31 mouse cellular contexts compared by ENCODE assay signal in genomic region chr13:21492847-21493246, GRCm38 (mm10). TPM values are rescaled to one million over a fixed set of nuclear protein-coding genes. Genes with fewer than 3 reads are reported as not detected.
DNase-seq lines count a peak whose midpoint lies in the region; ATAC-seq and TF ChIP-seq lines count a peak whose summit lies in the region.
"Had no signal": no experiment of that assay in that cellular context is flagged by ENCODE, and none has a peak within 500 bp of the region (broad histone marks: within the 10 kb centered on the region; RNA-seq: fewer than 3 reads in every experiment).

No protein-coding gene starts in this region.

- ATAC-seq in forebrain, embryonic 13.5 days = no peak
- ATAC-seq in forebrain, embryonic 16.5 days = no peak
- ATAC-seq: activated CD4-positive, CD25-positive, alpha-beta regulatory T cell, adult 4 months; hindbrain, postnatal 0 days; intestine, embryonic 16.5 days; midbrain, embryonic 16.5 days had no signal

- H3K9ac ChIP-seq in forebrain, embryonic 13.5 days = no peak overlapping the region
- no peak overlapping the region for H3K9ac ChIP-seq in forebrain, embryonic 16.5 days (replicated peaks; ENCODE audit: low read depth, low read length)
- H3K9ac ChIP-seq: heart, embryonic 13.5 days; liver, embryonic 15.5 days; lung, embryonic 15.5 days; neural tube, embryonic 15.5 days had no signal

- H3ac ChIP-seq in myocyte (ENCODE audit: control insufficient read depth, insufficient read length) = no peak overlapping the region

- TF ChIP-seq POLR2A in myocyte (IDR thresholded peaks at IDR 0.05; ENCODE audit: insufficient read length, low read depth) = no peak

- DNase-seq in 416B (ENCODE audit: low read depth) (peak; percentile 7), NIH3T3 (ENCODE audit: low read depth) (peak; percentile 37)
- peak; percentile 95 for DNase-seq in fat pad, adult 2 months (ENCODE audit: extremely low read depth, low read depth, low spot score)
- DNase-seq in thymus, postnatal 0 days (ENCODE audit: low spot score) = no peak
- DNase-seq: cerebellum, adult 8-10 months; heart, adult 18-20 months; heart, postnatal 14 days; kidney, adult 9 months; kidney, postnatal 14 days; liver; lung, postnatal 4 days; right cerebral cortex, postnatal 14 days; thymus, postnatal 14 days had no signal

- H3K9me3 ChIP-seq in forebrain, embryonic 13.5 days (replicated peaks) = no peaks in the 10 kb centered on the region
- H3K9me3 ChIP-seq in forebrain, embryonic 16.5 days (ENCODE audit: control insufficient read depth, low read length) = no peaks in the 10 kb centered on the region
- H3K9me3 ChIP-seq: embryonic facial prominence, embryonic 10.5 days; heart, embryonic 13.5 days; limb, embryonic 10.5 days; liver, embryonic 15.5 days; lung, embryonic 15.5 days; midbrain, embryonic 10.5 days; neural tube, embryonic 15.5 days had no signal

- H3K4me2 ChIP-seq in myocyte (ENCODE audit: low read depth) = no peak overlapping the region
- H3K4me2 ChIP-seq in forebrain, embryonic 13.5 days = no peak overlapping the region
- no peak overlapping the region for H3K4me2 ChIP-seq in forebrain, embryonic 16.5 days (ENCODE audit: low read length)
- H3K4me2 ChIP-seq: heart, embryonic 13.5 days; liver, embryonic 15.5 days; lung, embryonic 15.5 days; neural tube, embryonic 15.5 days had no signal

- 92% methylated on average over 5 of the region's 5 CpGs for WGBS in forebrain, embryonic 13.5 days
- 94% methylated on average over 5 of the region's 5 CpGs for WGBS in forebrain, embryonic 16.5 days

- H3K27ac ChIP-seq in forebrain, embryonic 13.5 days = no peak overlapping the region
- no peak overlapping the region for H3K27ac ChIP-seq in forebrain, embryonic 16.5 days (ENCODE audit: low read length)
- H3K27ac ChIP-seq: embryonic facial prominence, embryonic 10.5 days; heart, embryonic 13.5 days; hindbrain, postnatal 0 days; limb, embryonic 10.5 days; liver, embryonic 15.5 days; lung, embryonic 15.5 days; midbrain, embryonic 10.5 days; neural tube, embryonic 15.5 days had no signal

- no peaks in the 10 kb centered on the region for H3K36me3 ChIP-seq in myocyte (ENCODE audit: control insufficient read depth, insufficient read depth)
- H3K36me3 ChIP-seq in forebrain, embryonic 13.5 days (ENCODE audit: poor library complexity, severe bottlenecking) = no peaks in the 10 kb centered on the region
- no peaks in the 10 kb centered on the region for H3K36me3 ChIP-seq in forebrain, embryonic 16.5 days (ENCODE audit: control insufficient read depth, insufficient read depth)
- H3K36me3 ChIP-seq: embryonic facial prominence, embryonic 10.5 days; heart, embryonic 13.5 days; limb, embryonic 10.5 days; liver, embryonic 15.5 days; lung, embryonic 15.5 days; midbrain, embryonic 10.5 days had no signal

- no peaks in the 10 kb centered on the region for H3K27me3 ChIP-seq in myocyte (ENCODE audit: control insufficient read depth, insufficient read depth, insufficient read length)
- H3K27me3 ChIP-seq in forebrain, embryonic 13.5 days = no peaks in the 10 kb centered on the region
- H3K27me3 ChIP-seq in forebrain, embryonic 16.5 days (replicated peaks; ENCODE audit: control insufficient read depth, insufficient read depth, low read length) = no peaks in the 10 kb centered on the region
- H3K27me3 ChIP-seq: heart, embryonic 13.5 days; liver, embryonic 15.5 days; lung, embryonic 15.5 days; neural tube, embryonic 15.5 days had no signal

- no peaks in the 10 kb centered on the region for H3K79me2 ChIP-seq in myocyte (ENCODE audit: control insufficient read depth, insufficient read depth)

- no peak overlapping the region for H3K4me3 ChIP-seq in myocyte
- H3K4me3 ChIP-seq in forebrain, embryonic 13.5 days = no peak overlapping the region
- no peak overlapping the region for H3K4me3 ChIP-seq in forebrain, embryonic 16.5 days (replicated peaks; ENCODE audit: low read length)
- H3K4me3 ChIP-seq: embryonic facial prominence, embryonic 10.5 days; heart, embryonic 13.5 days; limb, embryonic 10.5 days; liver, embryonic 15.5 days; lung, embryonic 15.5 days; midbrain, embryonic 10.5 days; neural tube, embryonic 15.5 days had no signal

- H3K4me1 ChIP-seq in forebrain, embryonic 13.5 days = no peaks in the 10 kb centered on the region
- no peaks in the 10 kb centered on the region for H3K4me1 ChIP-seq in forebrain, embryonic 16.5 days (replicated peaks; ENCODE audit: control insufficient read depth, insufficient read depth, low read length)
- H3K4me1 ChIP-seq: embryonic facial prominence, embryonic 10.5 days; heart, embryonic 13.5 days; limb, embryonic 10.5 days; liver, embryonic 15.5 days; lung, embryonic 15.5 days; midbrain, embryonic 10.5 days; neural tube, embryonic 15.5 days had no signal

TF ChIP-seq in myocyte, 11 proteins besides CTCF, POLR2A, EP300 and RAD21:
- TF ChIP-seq CEBPB (IDR thresholded peaks at IDR 0.05; ENCODE audit: insufficient read depth, poor library complexity, severe bottlenecking) (0 out of 2 replicates have a peak, but pooled peaks have one; percentile 9), SRF (IDR thresholded peaks at IDR 0.05; ENCODE audit: control insufficient read depth, insufficient read length, low read depth) (no peak), MAX (IDR thresholded peaks at IDR 0.05; ENCODE audit: low read depth) (no peak), POLR2AphosphoS2 (IDR thresholded peaks at IDR 0.05; ENCODE audit: insufficient read length, low read depth) (no peak), TCF12 (IDR thresholded peaks at IDR 0.05; ENCODE audit: insufficient read depth, poor library complexity, severe bottlenecking) (no peak)

RNA-seq across cellular contexts. Expression of gene AK157302, which starts 2.2 kb away (rescaled TPM):
- polyA plus RNA-seq in myocyte (2012; fragmentation: generic; extraction: Trizol) = 0.71 TPM
- polyA plus RNA-seq in forebrain, embryonic 13.5 days (2015; fragmentation: Nextera tagmentation; extraction: Ambion mirVana) = 0.21 and 0.54 TPM in 2 replicates
- polyA plus RNA-seq in thymus, postnatal 0 days (2015; fragmentation: Nextera tagmentation; extraction: Ambion mirVana) = 0.22 TPM in 2 replicates
- polyA plus RNA-seq in forebrain, embryonic 16.5 days (2015; fragmentation: Nextera tagmentation; extraction: Ambion mirVana) = 0.35 and 0.48 TPM in 2 replicates
- polyA plus RNA-seq: embryonic facial prominence, embryonic 10.5 days; forebrain, embryonic 11.5 days had no signal

RNA-seq across cellular contexts. Expression of gene Gm11273, which starts 8.4 kb away (rescaled TPM):
- 29.0 TPM for polyA plus RNA-seq in myocyte (2012; fragmentation: generic; extraction: Trizol)
- polyA plus RNA-seq in forebrain, embryonic 13.5 days (2015; fragmentation: Nextera tagmentation; extraction: Ambion mirVana) = 7.5 TPM in 2 replicates
- polyA plus RNA-seq in thymus, postnatal 0 days (2015; fragmentation: Nextera tagmentation; extraction: Ambion mirVana) = 4.9 and 9.3 TPM in 2 replicates
- polyA plus RNA-seq in forebrain, embryonic 16.5 days (2015; fragmentation: Nextera tagmentation; extraction: Ambion mirVana) = 7.4 and 8.0 TPM in 2 replicates

RNA-seq across cellular contexts. Expression of gene Gm10065, which starts 13.6 kb away (rescaled TPM):
- not detected for polyA plus RNA-seq in myocyte (2012; fragmentation: generic; extraction: Trizol)
- polyA plus RNA-seq in forebrain, embryonic 13.5 days (2015; fragmentation: Nextera tagmentation; extraction: Ambion mirVana) = not detected in 2 replicates
- not detected in 2 replicates for polyA plus RNA-seq in thymus, postnatal 0 days (2015; fragmentation: Nextera tagmentation; extraction: Ambion mirVana)
- polyA plus RNA-seq in forebrain, embryonic 16.5 days (2015; fragmentation: Nextera tagmentation; extraction: Ambion mirVana) = not detected in 2 replicates
- polyA plus RNA-seq: activated CD4-positive, CD25-positive, alpha-beta regulatory T cell, adult 4 months; brain, embryonic 14.5 days; cortical plate, adult 2 months; embryonic facial prominence, embryonic 10.5 days; forebrain, embryonic 11.5 days; heart, embryonic 13.5 days; hindbrain, embryonic 11.5 days; hindbrain, postnatal 0 days; intestine, embryonic 16.5 days; limb, embryonic 10.5 days; liver, embryonic 15.5 days; lung, embryonic 15.5 days; midbrain, embryonic 10.5 days; midbrain, embryonic 16.5 days; neural tube, embryonic 15.5 days had no signal

RNA-seq across cellular contexts. Expression of gene Zkscan4, which starts 14.1 kb away (rescaled TPM):
- not detected for polyA plus RNA-seq in myocyte (2012; fragmentation: generic; extraction: Trizol)
- polyA plus RNA-seq in forebrain, embryonic 13.5 days (2015; fragmentation: Nextera tagmentation; extraction: Ambion mirVana) = 7.3 and 7.7 TPM in 2 replicates
- polyA plus RNA-seq in thymus, postnatal 0 days (2015; fragmentation: Nextera tagmentation; extraction: Ambion mirVana) = 1.1 and 1.2 TPM in 2 replicates
- 10.1 and 10.7 TPM in 2 replicates for polyA plus RNA-seq in forebrain, embryonic 16.5 days (2015; fragmentation: Nextera tagmentation; extraction: Ambion mirVana)
- polyA plus RNA-seq: activated CD4-positive, CD25-positive, alpha-beta regulatory T cell, adult 4 months had no signal

RNA-seq across cellular contexts. Expression of gene Nkapl, which starts 24.5 kb away (rescaled TPM):
- polyA plus RNA-seq in myocyte (2012; fragmentation: generic; extraction: Trizol) = 0.05 TPM
- 2.9 and 3.5 TPM in 2 replicates for polyA plus RNA-seq in forebrain, embryonic 13.5 days (2015; fragmentation: Nextera tagmentation; extraction: Ambion mirVana)
- 0.82 and 1.3 TPM in 2 replicates for polyA plus RNA-seq in thymus, postnatal 0 days (2015; fragmentation: Nextera tagmentation; extraction: Ambion mirVana)
- polyA plus RNA-seq in forebrain, embryonic 16.5 days (2015; fragmentation: Nextera tagmentation; extraction: Ambion mirVana) = 2.8 and 4.3 TPM in 2 replicates
- polyA plus RNA-seq: activated CD4-positive, CD25-positive, alpha-beta regulatory T cell, adult 4 months had no signal
